Mouse (Mus musculus) brain, embryonic 14.5 days (tissue): ENCODE results near the gene Zfp1.

Source experiments
- CTCF ChIP-seq: fragments of 200-500 bp; IDR thresholded peaks from 2 replicates; pipeline ENCODE4 v1.5.1; 2012; ENCODE audit warnings: inconsistent platforms, mild to moderate bottlenecking, moderate library complexity, borderline replicate concordance; ENCODE audit not compliant: insufficient read depth, insufficient read length; ENCODE audit errors: extremely low read depth
- POLR2A ChIP-seq: fragments of 200-500 bp; IDR thresholded peaks from 2 replicates; pipeline ENCODE4 v1.6.1; 2012; ENCODE audit warnings: mild to moderate bottlenecking, inconsistent platforms, borderline replicate concordance; ENCODE audit not compliant: poor library complexity, insufficient read depth, insufficient read length, severe bottlenecking; ENCODE audit errors: extremely low read depth

GRCm38 (mm10) chr8:111700201-111700600 lies 57.0 kb downstream of the Zfp1 start:
- TF ChIP-seq POLR2A (no peak), CTCF (no peak)
